Mouse (Mus musculus): ENCODE results near the gene Gm38394.

Gm38394 gene

DNA sequence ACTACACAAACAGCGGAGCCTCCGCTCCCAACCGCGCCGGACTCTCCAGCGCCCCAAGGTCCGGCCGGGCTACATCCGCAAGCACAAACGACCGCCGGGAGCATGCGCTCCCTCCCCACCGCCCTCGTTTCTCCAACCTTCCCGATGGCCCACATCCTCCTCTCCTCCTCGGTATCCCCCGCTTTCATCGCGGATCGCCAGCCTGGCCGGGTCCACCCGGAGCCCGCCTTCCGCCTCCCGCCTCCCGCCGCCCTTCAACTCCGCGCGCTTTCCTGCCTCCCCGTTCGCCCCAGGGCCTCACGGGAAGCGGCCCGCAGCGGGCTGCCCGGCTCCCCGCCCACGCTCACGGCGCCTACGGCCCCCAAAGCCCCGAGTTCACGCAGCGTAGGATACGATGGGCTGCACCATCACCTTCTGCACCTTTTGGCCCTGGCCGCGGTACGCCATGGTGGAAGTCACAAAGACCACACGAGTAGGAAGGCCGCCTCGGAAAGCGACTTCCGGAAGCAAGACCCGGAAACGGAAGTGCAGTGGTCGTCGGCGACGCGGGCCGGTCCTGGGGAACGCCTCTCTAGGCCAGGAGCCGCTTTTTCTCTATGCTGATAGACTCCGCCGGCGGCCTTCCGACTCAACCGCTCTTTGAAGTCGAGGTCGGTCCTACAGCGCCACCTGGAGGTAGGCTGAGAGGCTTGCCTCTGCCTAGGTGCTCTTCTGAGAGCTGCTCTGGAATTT, 51.2 kb downstream of the Gm38394 start, which contains the start of gene Snrpe:
Gene Snrpe (minus strand): TSS at position 521 of the 732 bp plus-strand sequence.
- in situ Hi-C loops (cut with MboI; ENCODE audit: unreplicated experiment in 2 of 2), result loop anchor here (5.0 to 25.0 kb wide), 7 partner anchors 228 to 605 kb away; no protein-coding TSS in a partner anchor

- in situ Hi-C loops (cut with MboI; ENCODE audit: unreplicated experiment in 2 of 2), result loop anchor here (10.0 to 25.0 kb wide), 5 partner anchors 284 to 598 kb away; no protein-coding TSS in a partner anchor
Measured at GRCm38 (mm10) chr1:133603174-133603573, 57.9 kb downstream of the Gm38394 start.

DNA sequence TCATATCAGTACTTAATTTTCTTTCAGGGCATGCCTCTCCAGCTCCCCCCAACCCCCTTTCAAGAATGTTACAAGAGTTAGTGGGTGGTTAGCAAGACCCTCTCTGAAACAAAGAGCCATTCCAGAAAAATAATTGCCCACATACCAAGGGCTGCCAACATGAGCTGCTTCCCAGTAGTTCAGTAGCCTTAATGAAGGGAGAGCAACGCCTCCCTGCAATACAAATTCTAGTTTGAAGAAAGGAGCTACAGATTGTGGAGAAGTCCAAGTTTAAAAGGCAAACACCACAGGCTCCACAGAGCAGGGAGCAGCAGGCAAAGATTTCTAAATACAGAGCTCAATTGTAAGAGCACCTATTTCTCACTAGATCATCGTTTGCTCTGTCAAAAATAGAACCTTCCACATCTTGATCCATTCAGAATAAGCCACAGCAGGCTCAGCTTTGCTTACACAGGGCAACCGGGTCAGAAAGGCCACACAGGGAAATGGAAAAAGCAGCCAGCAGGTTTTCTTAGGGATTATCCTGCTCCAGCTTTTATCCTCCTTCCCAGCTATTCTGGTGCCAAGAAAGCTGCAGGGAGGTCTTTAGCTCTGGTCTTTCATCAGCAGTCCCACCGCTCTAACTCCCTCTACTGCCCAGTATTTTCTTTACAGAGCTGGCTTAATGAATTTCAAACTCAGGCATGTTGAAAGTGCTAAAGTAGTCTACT, 64.7 kb downstream of the Gm38394 start:
- in situ Hi-C loops (cut with MboI; ENCODE audit: unreplicated experiment in 2 of 2), result no loop called here

- in situ Hi-C loops (cut with MboI; ENCODE audit: unreplicated experiment in 2 of 2), result no loop called here
Measured at GRCm38 (mm10) chr1:133585995-133586537, 75.1 kb downstream of the Gm38394 start.

DNA sequence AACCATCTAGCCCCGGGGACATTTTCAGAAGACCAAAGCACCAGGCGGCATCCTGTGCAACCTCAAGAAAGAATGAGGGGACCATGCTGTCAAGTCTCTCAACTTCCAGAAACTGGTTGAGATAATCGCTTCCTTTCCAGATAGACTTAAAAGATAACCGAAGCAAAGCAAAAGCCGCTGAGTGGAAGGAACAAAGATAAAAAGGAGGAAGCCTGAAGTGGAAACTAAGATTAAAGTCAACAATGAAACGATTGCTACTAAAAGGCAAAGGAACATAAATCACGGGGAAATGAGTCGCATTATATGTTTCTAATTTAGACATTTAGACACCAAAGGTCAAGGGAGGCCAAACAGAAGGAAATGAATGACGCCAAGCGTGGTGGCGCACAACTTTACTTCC, 89.8 kb downstream of the Gm38394 start:
- in situ Hi-C loops (cut with MboI; ENCODE audit: unreplicated experiment in 2 of 2), result no loop called here
